Mouse (Mus musculus): Measurements from ENCODE around the gene Phip.

- TF ChIP-seq CTCF (IDR thresholded peaks at IDR 0.05; ENCODE audit: low read depth, low read length), result no peak
- no peak for TF ChIP-seq GATA1 (IDR thresholded peaks at IDR 0.05; ENCODE audit: borderline replicate concordance, low read length)
Observed at GRCm38 (mm10) chr9:82835921-82836320, 139.4 kb downstream of the Phip start.
